Mouse (Mus musculus): ENCODE measurements at regions not wholly inside any gene's neighbourhood (a gene's known extent, or its start where the extent isn't known, plus 50 kb on each side); places are given as distances from the start of the nearest gene placed in this dataset.
A peak's percentile ranks its signal among the peaks of the same experiment; 100 is the strongest.

DNA sequence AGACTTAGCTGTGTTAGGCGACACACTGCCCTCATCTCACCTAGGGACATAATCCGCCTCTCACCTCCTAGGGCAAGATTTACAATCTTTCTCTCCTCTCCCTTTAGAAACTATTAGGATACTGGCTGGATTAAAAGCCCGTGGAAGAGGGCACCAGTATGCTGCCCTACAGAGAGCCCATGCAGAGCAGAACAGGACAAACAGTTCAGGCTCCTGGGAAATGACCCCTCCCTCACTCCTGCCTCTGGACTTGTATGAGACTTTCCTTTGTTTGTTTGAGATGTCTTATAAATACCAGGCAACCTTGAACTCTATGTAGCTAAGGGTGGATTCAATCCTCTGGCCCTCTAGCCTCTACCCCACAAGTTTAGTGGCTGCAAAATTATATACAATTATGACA lies 81.8 kb upstream of the Barx2 start:
- Histone ChIP-seq H3K4me2 (replicated peaks; ENCODE audit: low read depth) (no peak overlapping the region), H3K4me3 (ENCODE audit: low read depth, low read length) (no peak overlapping the region), H3K9me3 (ENCODE audit: control insufficient read depth, low read length) (no peaks in the 10 kb centered on the region), H3K27me3 (ENCODE audit: control insufficient read depth, insufficient read depth, low read length) (no peaks in the 10 kb centered on the region), H3K4me1 (replicated peaks; ENCODE audit: control insufficient read depth, insufficient read depth) (peaks cover 6% of the 10 kb centered on the region; the same call in 1 of the 2 replicates), H3K27ac (replicated peaks) (no peak overlapping the region), H3K9ac (ENCODE audit: low read length) (no peak overlapping the region), H3K36me3 (ENCODE audit: control insufficient read depth, insufficient read depth, low read length) (no peaks in the 10 kb centered on the region)
- ATAC-seq (ENCODE audit: low FRiP score, low TSS enrichment) = no peak
- 74% methylated on average over 3 of the region's 3 CpGs for WGBS
- DNase-seq (ENCODE audit: low spot score) = no peak
- TF ChIP-seq CTCF (IDR thresholded peaks at IDR 0.05; ENCODE audit: low read depth) (no peak), EP300 (optimal IDR thresholded peaks at IDR 0.05) (no peak)

- Histone ChIP-seq H3K27ac (replicated peaks) (no peak overlapping the region; the same call in 1 of the 2 replicates), H3K4me2 (replicated peaks; ENCODE audit: low read depth) (no peak overlapping the region), H3K27me3 (ENCODE audit: control insufficient read depth, insufficient read depth, low read length) (no peaks in the 10 kb centered on the region), H3K9ac (ENCODE audit: low read length) (no peak overlapping the region), H3K9me3 (ENCODE audit: control insufficient read depth, low read length) (no peaks in the 10 kb centered on the region), H3K4me3 (ENCODE audit: low read depth, low read length) (no peak overlapping the region), H3K36me3 (ENCODE audit: control insufficient read depth, insufficient read depth, low read length) (no peaks in the 10 kb centered on the region), H3K4me1 (replicated peaks; ENCODE audit: control insufficient read depth, insufficient read depth) (peaks cover 6% of the 10 kb centered on the region; the same call in 1 of the 2 replicates)
- DNase-seq (ENCODE audit: low spot score) = no peak
- TF ChIP-seq EP300 (optimal IDR thresholded peaks at IDR 0.05) (no peak), CTCF (IDR thresholded peaks at IDR 0.05; ENCODE audit: low read depth) (no peak)
- ATAC-seq (ENCODE audit: low FRiP score, low TSS enrichment) = no peak
- WGBS = 59% methylated on average over 4 of the region's 4 CpGs
Observed at GRCm38 (mm10) chr9:31995700-31996099, 82.4 kb upstream of the Barx2 start.

DNA sequence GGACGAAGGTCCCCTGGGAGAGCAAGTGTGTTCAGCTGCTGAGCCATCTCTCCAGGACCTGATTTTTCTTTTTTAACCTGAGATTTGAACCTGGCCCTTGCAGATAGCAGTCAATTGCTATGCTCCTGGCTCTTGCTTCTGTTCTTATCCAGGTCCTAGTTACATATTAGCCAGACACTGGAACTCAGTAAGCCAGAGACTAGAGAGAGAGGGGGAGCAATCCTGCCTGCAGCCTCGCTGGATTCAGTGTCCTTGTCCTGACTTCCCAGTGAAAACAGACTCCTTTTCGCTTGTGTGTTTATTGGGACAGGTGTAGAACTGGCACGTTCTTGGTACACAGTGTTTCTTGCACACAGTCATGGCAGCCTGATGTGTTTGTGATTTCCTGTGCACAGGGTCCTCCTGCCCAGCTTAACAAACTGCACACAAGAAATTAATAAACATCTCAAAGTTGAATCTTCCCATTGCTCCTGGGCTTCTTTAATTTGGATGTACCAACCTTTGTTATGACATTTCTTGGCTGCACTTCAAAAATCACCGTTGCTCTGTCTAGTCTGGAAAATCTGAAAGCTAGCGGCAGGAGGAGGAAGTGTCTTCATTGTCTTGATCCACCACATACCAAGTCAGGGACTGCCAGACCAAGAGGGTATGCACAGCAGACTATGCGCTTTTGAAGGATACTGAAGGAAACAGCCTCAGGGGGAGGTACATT lies 83.4 kb upstream of the Barx2 start:
- TF ChIP-seq CTCF (IDR thresholded peaks at IDR 0.05; ENCODE audit: low read depth) (no peak), EP300 (optimal IDR thresholded peaks at IDR 0.05) (no peak)
- H3K4me3 ChIP-seq (ENCODE audit: low read depth, low read length) = no peak overlapping the region
- H3K4me1 ChIP-seq (replicated peaks; ENCODE audit: control insufficient read depth, insufficient read depth) = peaks cover 6% of the 10 kb centered on the region; the same call in 1 of the 2 replicates
- H3K9me3 ChIP-seq (ENCODE audit: control insufficient read depth, low read length) = no peaks in the 10 kb centered on the region
- H3K4me2 ChIP-seq (replicated peaks; ENCODE audit: low read depth) = no peak overlapping the region
- WGBS = 39% methylated on average over 7 of the region's 7 CpGs
- DNase-seq (ENCODE audit: low spot score) (no peak), ATAC-seq (ENCODE audit: low FRiP score, low TSS enrichment) (no peak)
- H3K27me3 ChIP-seq (ENCODE audit: control insufficient read depth, insufficient read depth, low read length) = no peaks in the 10 kb centered on the region
- no peaks in the 10 kb centered on the region for H3K36me3 ChIP-seq (ENCODE audit: control insufficient read depth, insufficient read depth, low read length)
- no peak overlapping the region for H3K9ac ChIP-seq (ENCODE audit: low read length)
- 0 out of 2 replicates have a peak overlapping the region, but pooled peaks have one; percentile 18 for H3K27ac ChIP-seq (replicated peaks)

- Histone ChIP-seq H3K4me3 (ENCODE audit: low read depth, low read length) (no peak overlapping the region; the same call in 1 of the 2 replicates), H3K4me2 (replicated peaks; ENCODE audit: low read depth) (peak overlapping the region; percentile 41), H3K9me3 (ENCODE audit: control insufficient read depth, low read length) (no peaks in the 10 kb centered on the region), H3K27ac (replicated peaks) (peak overlapping the region; percentile 70), H3K36me3 (ENCODE audit: control insufficient read depth, insufficient read depth, low read length) (no peaks in the 10 kb centered on the region), H3K9ac (ENCODE audit: low read length) (no peak overlapping the region), H3K27me3 (ENCODE audit: control insufficient read depth, insufficient read depth, low read length) (no peaks in the 10 kb centered on the region), H3K4me1 (replicated peaks; ENCODE audit: control insufficient read depth, insufficient read depth) (peaks cover 6% of the 10 kb centered on the region; the same call in 1 of the 2 replicates)
- peak; percentile 39 for DNase-seq (ENCODE audit: low spot score)
- 25% methylated on average over 25 of the region's 25 CpGs for WGBS
- ATAC-seq (ENCODE audit: low FRiP score, low TSS enrichment) = peak; percentile 53; the same call in 1 of the 2 replicates
- TF ChIP-seq EP300 (optimal IDR thresholded peaks at IDR 0.05) (no peak), CTCF (IDR thresholded peaks at IDR 0.05; ENCODE audit: low read depth) (no peak)
Observed at GRCm38 (mm10) chr9:31997178-31998097, 84.2 kb upstream of the Barx2 start.

DNA sequence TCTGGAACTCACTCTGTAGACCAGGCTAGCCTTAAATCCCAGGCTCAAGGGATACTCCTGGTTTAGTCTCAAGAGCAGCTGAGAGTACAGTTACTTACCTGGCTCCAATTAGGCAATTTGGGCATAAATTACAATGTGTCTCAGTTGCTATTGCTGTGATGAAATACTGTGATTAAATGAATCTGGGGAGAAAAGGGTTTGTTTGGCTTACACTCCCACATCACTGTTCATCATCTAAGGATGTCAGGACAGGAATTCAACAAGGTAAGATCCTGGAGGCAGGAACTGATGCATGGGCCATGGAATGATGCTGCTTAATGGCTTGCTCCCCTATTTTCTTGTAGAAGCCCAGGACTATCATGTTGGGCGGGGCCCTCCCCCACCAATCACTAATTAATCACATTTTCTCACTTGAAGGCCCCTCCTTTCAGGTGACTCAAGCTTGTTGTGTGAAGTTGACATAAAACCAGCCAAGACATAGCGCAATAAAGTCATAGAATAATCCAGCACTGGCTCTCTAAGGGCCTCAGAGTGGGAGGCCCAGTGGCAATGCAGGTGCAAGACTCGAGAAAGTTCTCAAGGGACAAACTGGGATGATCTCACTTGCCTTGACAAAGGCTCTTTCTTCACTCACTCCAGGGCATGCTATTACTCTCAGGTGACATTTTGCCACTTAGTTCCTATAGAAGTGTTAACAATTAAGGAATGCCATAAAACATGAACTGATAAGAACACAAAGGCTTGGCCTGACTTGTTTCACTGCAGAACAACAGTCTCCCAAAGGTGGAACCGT lies 85.4 kb upstream of the Barx2 start:
- TF ChIP-seq CTCF (IDR thresholded peaks at IDR 0.05; ENCODE audit: low read depth) (no peak), EP300 (optimal IDR thresholded peaks at IDR 0.05) (no peak)
- H3K27ac ChIP-seq (replicated peaks) = no peak overlapping the region
- H3K4me3 ChIP-seq (ENCODE audit: low read depth, low read length) = no peak overlapping the region
- DNase-seq (ENCODE audit: low spot score) = no peak
- ATAC-seq (ENCODE audit: low FRiP score, low TSS enrichment) = peak; percentile 53
- H3K9me3 ChIP-seq (ENCODE audit: control insufficient read depth, low read length) = no peaks in the 10 kb centered on the region
- no peak overlapping the region for H3K9ac ChIP-seq (ENCODE audit: low read length)
- no peaks in the 10 kb centered on the region for H3K27me3 ChIP-seq (ENCODE audit: control insufficient read depth, insufficient read depth, low read length)
- H3K4me1 ChIP-seq (replicated peaks; ENCODE audit: control insufficient read depth, insufficient read depth) = peaks cover 6% of the 10 kb centered on the region; the same call in 1 of the 2 replicates
- WGBS = 70% methylated on average over 4 of the region's 4 CpGs
- H3K4me2 ChIP-seq (replicated peaks; ENCODE audit: low read depth) = no peak overlapping the region
- H3K36me3 ChIP-seq (ENCODE audit: control insufficient read depth, insufficient read depth, low read length) = no peaks in the 10 kb centered on the region
